Mouse (Mus musculus) liver, embryonic 11.5 days (tissue): Measurements from ENCODE around the gene Ccdc122. TPM values are rescaled to one million over a fixed set of nuclear protein-coding genes. Genes with fewer than 3 reads are reported as not detected.

Experiments
- ATAC-seq: fragments of 200-750 bp; cut with Nextera tagmentation; replicated peaks from 2 replicates; pipeline ENCODE4 v1.8.0; 2017; ENCODE audit warnings: moderate number of reproducible peaks, mild to moderate bottlenecking, moderate TSS enrichment, moderate library complexity; ENCODE audit not compliant: low FRiP score
- DNase-seq: peaks from one replicate; pipeline ENCODE4 v3.0.0-alpha.2; 2017; ENCODE audit warnings: low spot score
- H3K27ac ChIP-seq: fragments of 300-500 bp; sonication (generic); 2 replicates; pipeline ENCODE4 v1.5.1; 2014; ENCODE audit warnings: mild to moderate bottlenecking, low read depth, low read length, control low read depth
- H3K27me3 ChIP-seq: fragments of 300-500 bp; sonication (generic); replicated peaks from 2 replicates; pipeline ENCODE4 v1.6.1; 2014; ENCODE audit warnings: low read length, mixed read lengths; ENCODE audit not compliant: control insufficient read depth, insufficient read depth
- H3K36me3 ChIP-seq: fragments of 300-500 bp; sonication (generic); 2 replicates; pipeline ENCODE4 v1.6.1; 2014; ENCODE audit warnings: mild to moderate bottlenecking, low read length, moderate library complexity, mixed read lengths; ENCODE audit not compliant: control insufficient read depth, insufficient read depth
- H3K4me1 ChIP-seq: fragments of 300-500 bp; sonication (generic); replicated peaks from 2 replicates; pipeline ENCODE4 v1.6.1; 2014; ENCODE audit warnings: low read length, mixed read lengths; ENCODE audit not compliant: control insufficient read depth, insufficient read depth
- H3K4me2 ChIP-seq: fragments of 300-500 bp; sonication (generic); 2 replicates; pipeline ENCODE4 v1.6.1; 2014; ENCODE audit warnings: mild to moderate bottlenecking, control low read depth, moderate library complexity
- H3K4me3 ChIP-seq: fragments of 300-500 bp; sonication (generic); 2 replicates; pipeline ENCODE4 v1.5.1; 2014; ENCODE audit warnings: low read depth, low read length, control low read depth
- H3K9ac ChIP-seq: fragments of 300-500 bp; sonication (generic); 2 replicates; pipeline ENCODE4 v1.6.1; 2014; ENCODE audit warnings: low read depth, low read length, control low read depth
- H3K9me3 ChIP-seq: fragments of 300-500 bp; sonication (generic); 2 replicates; pipeline ENCODE4 v1.6.1; 2016; ENCODE audit warnings: low read length, inconsistent platforms, mixed read lengths; ENCODE audit not compliant: control insufficient read depth
- WGBS: fragments of 180-500 bp; shearing (Covaris S2); extraction: QIAGEN DNeasy Blood & Tissue Kit; methylation state at CpG from one replicate; pipeline ENCODE4 v1.1.7; 2014; 5-methylcytosine and 5-hydroxymethylcytosine counted together
- polyA plus RNA-seq: library from polyadenylated mRNA; unstranded; fragments of >200 nt; fragmentation: Nextera tagmentation; extraction: Ambion mirVana; gene quantifications from 2 replicates; pipeline ENCODE4 v1.2.1, GENCODE M21; 2014

The Ccdc122 gene
- polyA plus RNA-seq, 1 experiment from 2014 or later: 2.3 TPM

GRCm38 (mm10) chr14:77147635-77148034, 111.1 kb downstream of the Ccdc122 start:
- H3K4me3 ChIP-seq: no peak overlapping the region
- H3K27ac ChIP-seq: no peak overlapping the region
- H3K9ac ChIP-seq: no peak overlapping the region
- 93% methylated on average over 1 of the region's 1 CpGs for WGBS
- ATAC-seq (no peak), DNase-seq (no peak)
- H3K9me3 ChIP-seq: no peaks in the 10 kb centered on the region
- H3K36me3 ChIP-seq: no peaks in the 10 kb centered on the region
- H3K4me2 ChIP-seq: no peak overlapping the region
- no peaks in the 10 kb centered on the region for H3K4me1 ChIP-seq
- H3K27me3 ChIP-seq: no peaks in the 10 kb centered on the region

GRCm38 (mm10) chr14:77150556-77150955, 114.0 kb downstream of the Ccdc122 start:
- Histone ChIP-seq H3K9me3 (no peaks in the 10 kb centered on the region), H3K36me3 (no peaks in the 10 kb centered on the region), H3K4me1 (no peaks in the 10 kb centered on the region), H3K9ac (no peak overlapping the region), H3K27me3 (peaks cover 9% of the 10 kb centered on the region), H3K27ac (no peak overlapping the region), H3K4me2 (no peak overlapping the region), H3K4me3 (no peak overlapping the region)
- 77% methylated on average over 6 of the region's 6 CpGs for WGBS
- no peak for DNase-seq
- no peak for ATAC-seq

DNA sequence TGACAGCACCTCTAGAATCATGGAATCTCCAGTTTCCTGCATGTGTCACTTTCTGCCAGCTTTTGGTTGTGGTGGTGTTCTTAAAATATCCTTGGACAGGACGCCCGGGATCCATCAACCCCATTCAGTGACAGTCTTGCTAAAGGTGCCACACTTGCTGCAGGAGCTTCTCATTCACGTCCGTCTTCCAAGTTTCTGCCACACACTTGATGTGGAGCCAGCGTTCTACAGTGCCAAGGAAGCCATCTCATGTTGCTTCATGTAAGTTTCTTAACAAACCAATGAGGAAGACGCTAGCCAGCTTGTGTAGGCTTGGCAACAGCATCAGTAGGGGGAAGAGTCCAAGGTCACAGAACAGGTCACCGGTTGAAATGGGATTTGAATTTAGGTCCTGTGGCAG, 114.9 kb downstream of the Ccdc122 start:
- H3K9me3 ChIP-seq: no peaks in the 10 kb centered on the region
- DNase-seq (no peak), ATAC-seq (no peak)
- H3K4me1 ChIP-seq: no peaks in the 10 kb centered on the region
- H3K36me3 ChIP-seq: no peaks in the 10 kb centered on the region
- no peak overlapping the region for H3K4me3 ChIP-seq
- H3K27me3 ChIP-seq: peaks cover 18% of the 10 kb centered on the region
- H3K27ac ChIP-seq: no peak overlapping the region
- WGBS: 85% methylated on average over 7 of the region's 7 CpGs
- no peak overlapping the region for H3K4me2 ChIP-seq
- H3K9ac ChIP-seq: no peak overlapping the region

GRCm38 (mm10) chr14:77156222-77156910, 119.8 kb downstream of the Ccdc122 start, which contains the start of gene Enox1:
Gene Enox1, plus strand, starts transcription at chr14:77156763.
- no peaks in the 10 kb centered on the region for H3K9me3 ChIP-seq
- H3K4me3 ChIP-seq: peak within 1 kb of the TSS; percentile 53
- no peaks in the 10 kb centered on the region for H3K36me3 ChIP-seq
- peak within 1 kb of the TSS; percentile 76 for H3K4me2 ChIP-seq
- H3K27ac ChIP-seq: no peak within 1 kb of the TSS
- H3K4me1 ChIP-seq: no peaks in the 10 kb centered on the region
- DNase-seq (peak; percentile 67), ATAC-seq (peak; percentile 39)
- H3K9ac ChIP-seq: 0 out of 2 replicates have a peak within 1 kb of the TSS, but pooled peaks have one; percentile 17
- 1% methylated on average over 73 of the region's 73 CpGs for WGBS
- H3K27me3 ChIP-seq: peaks cover 42% of the 10 kb centered on the region

DNA sequence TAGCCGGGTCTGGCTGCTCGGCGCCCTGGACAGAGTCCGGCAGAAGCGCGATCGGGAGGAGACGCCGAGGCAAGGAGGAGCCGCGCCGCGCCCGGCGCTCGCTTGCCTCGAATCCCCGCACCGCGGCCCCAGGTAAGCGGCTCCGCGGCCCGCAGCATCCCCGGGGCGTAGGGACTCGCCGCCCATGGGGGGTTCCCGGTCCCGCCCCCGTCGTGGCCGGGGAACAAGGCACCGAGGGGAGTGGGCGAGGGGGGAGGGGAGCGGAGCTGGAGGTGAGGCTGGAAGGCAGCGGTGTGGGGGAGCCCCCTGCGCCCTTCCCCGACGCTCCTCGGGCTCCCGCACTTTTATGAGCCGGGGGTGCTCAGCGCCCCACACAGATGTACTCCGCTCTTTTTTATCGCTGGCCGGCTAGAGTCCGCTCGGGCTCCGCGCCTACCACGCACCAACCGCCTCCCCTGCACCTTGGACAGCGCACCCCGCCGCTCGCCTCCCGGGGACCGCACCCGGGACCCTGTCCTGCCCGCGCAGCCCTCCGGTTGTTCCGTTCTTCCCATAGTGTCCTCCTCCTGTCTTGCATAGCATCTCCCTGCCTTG, 120.4 kb downstream of the Ccdc122 start:
- H3K4me1 ChIP-seq: no peaks in the 10 kb centered on the region
- no peaks in the 10 kb centered on the region for H3K36me3 ChIP-seq
- H3K4me2 ChIP-seq: peak overlapping the region; percentile 76
- ATAC-seq: peak; percentile 34
- under 1% methylated on average over 60 of the region's 64 CpGs for WGBS
- H3K27me3 ChIP-seq: peaks cover 42% of the 10 kb centered on the region
- no peaks in the 10 kb centered on the region for H3K9me3 ChIP-seq
- DNase-seq: no peak
- no peak overlapping the region for H3K27ac ChIP-seq
- H3K9ac ChIP-seq: 0 out of 2 replicates have a peak overlapping the region, but pooled peaks have one; percentile 17
- peak overlapping the region; percentile 53 for H3K4me3 ChIP-seq

GRCm38 (mm10) chr14:77157505-77157911, 120.9 kb downstream of the Ccdc122 start:
- Histone ChIP-seq H3K9me3 (no peaks in the 10 kb centered on the region), H3K27me3 (peaks cover 42% of the 10 kb centered on the region), H3K36me3 (no peaks in the 10 kb centered on the region), H3K9ac (no peak overlapping the region), H3K4me1 (no peaks in the 10 kb centered on the region), H3K27ac (no peak overlapping the region), H3K4me2 (peak overlapping the region; percentile 76), H3K4me3 (peak overlapping the region; percentile 53)
- ATAC-seq (peak; percentile 60), DNase-seq (peak; percentile 51)
- WGBS: 2% methylated on average over 31 of the region's 31 CpGs

DNA sequence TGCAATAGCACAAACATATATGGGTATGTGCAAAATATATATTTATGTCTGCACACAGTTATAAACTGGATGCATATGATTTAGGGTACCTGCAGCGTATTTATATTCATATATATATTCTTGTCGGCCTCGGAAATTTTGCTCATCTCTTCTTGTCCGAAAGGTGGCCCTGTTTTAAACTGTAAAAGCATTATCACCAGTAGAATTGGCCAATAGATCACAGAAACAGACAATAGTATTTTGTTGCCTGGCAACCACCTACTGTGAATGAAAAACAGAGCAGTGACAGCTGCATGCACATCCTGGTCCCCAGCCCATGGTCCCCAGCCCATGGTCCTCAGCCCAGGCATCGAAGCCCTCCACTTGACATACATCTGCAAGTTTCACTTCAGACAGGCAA, 122.8 kb downstream of the Ccdc122 start:
- Histone ChIP-seq H3K36me3 (no peaks in the 10 kb centered on the region), H3K27me3 (peaks cover 42% of the 10 kb centered on the region), H3K9me3 (no peaks in the 10 kb centered on the region), H3K4me1 (no peaks in the 10 kb centered on the region), H3K27ac (no peak overlapping the region), H3K4me2 (no peak overlapping the region), H3K9ac (no peak overlapping the region), H3K4me3 (no peak overlapping the region)
- DNase-seq (no peak), ATAC-seq (no peak)
- WGBS: 88% methylated on average over 5 of the region's 5 CpGs
